Mouse (Mus musculus): ENCODE measurements around the gene Dll4.

Gene Dll4

GRCm38 (mm10) chr2:119325568-119326143 lies at the start of gene Dll4:
Gene Dll4, plus strand, starts transcription at chr2:119325784.
- DNase-seq (ENCODE audit: low read depth, low spot score), result peak; percentile 53

- no peak for DNase-seq (ENCODE audit: low read depth, low spot score)
These were observed 48.7 kb upstream of the Dll4 start for GRCm38 (mm10) chr2:119276926-119277325.

GRCm38 (mm10) chr2:119277810-119278209 lies 47.8 kb upstream of the Dll4 start:
- DNase-seq (ENCODE audit: low read depth, low spot score), result no peak

- DNase-seq (ENCODE audit: low read depth, low spot score), result no peak
These were observed 43.6 kb upstream of the Dll4 start for GRCm38 (mm10) chr2:119281899-119282565.

- DNase-seq (ENCODE audit: low read depth, low spot score), result no peak
These were observed 38.2 kb upstream of the Dll4 start for GRCm38 (mm10) chr2:119287372-119287771.

- DNase-seq (ENCODE audit: low read depth, low spot score), result peak; percentile 98
These were observed 37.2 kb upstream of the Dll4 start, which contains the start of gene Vps18 for GRCm38 (mm10) chr2:119288270-119288882. Gene Vps18, plus strand, starts transcription at chr2:119288740.

- no peak for DNase-seq (ENCODE audit: low read depth, low spot score)
These were observed 36.6 kb upstream of the Dll4 start for GRCm38 (mm10) chr2:119289014-119289416.

- DNase-seq (ENCODE audit: low read depth, low spot score), result no peak
These were observed 33.3 kb upstream of the Dll4 start for GRCm38 (mm10) chr2:119292281-119292680.

GRCm38 (mm10) chr2:119292852-119293251 lies 32.7 kb upstream of the Dll4 start:
- no peak for DNase-seq (ENCODE audit: low read depth, low spot score)

GRCm38 (mm10) chr2:119293311-119293710 lies 32.3 kb upstream of the Dll4 start:
- no peak for DNase-seq (ENCODE audit: low read depth, low spot score)

- no peak for DNase-seq (ENCODE audit: low read depth, low spot score)
These were observed 31.7 kb upstream of the Dll4 start for GRCm38 (mm10) chr2:119293776-119294390.

- DNase-seq (ENCODE audit: low read depth, low spot score), result no peak
These were observed 31.2 kb upstream of the Dll4 start for GRCm38 (mm10) chr2:119294411-119294810.

- no peak for DNase-seq (ENCODE audit: low read depth, low spot score)
These were observed 28.8 kb upstream of the Dll4 start for GRCm38 (mm10) chr2:119296756-119297155.

- no peak for DNase-seq (ENCODE audit: low read depth, low spot score)
These were observed 28.1 kb upstream of the Dll4 start for GRCm38 (mm10) chr2:119297506-119297905.

GRCm38 (mm10) chr2:119298330-119298729 lies 27.3 kb upstream of the Dll4 start:
- peak; percentile 49 for DNase-seq (ENCODE audit: low read depth, low spot score)

- DNase-seq (ENCODE audit: low read depth, low spot score), result no peak
These were observed 26.7 kb upstream of the Dll4 start for GRCm38 (mm10) chr2:119298839-119299238.

GRCm38 (mm10) chr2:119299981-119300818 lies 25.4 kb upstream of the Dll4 start:
- DNase-seq (ENCODE audit: low read depth, low spot score), result peak; percentile 88

GRCm38 (mm10) chr2:119300819-119301493 lies 24.6 kb upstream of the Dll4 start:
- no peak for DNase-seq (ENCODE audit: low read depth, low spot score)

- no peak for DNase-seq (ENCODE audit: low read depth, low spot score)
These were observed 22.7 kb upstream of the Dll4 start for GRCm38 (mm10) chr2:119302876-119303275.

GRCm38 (mm10) chr2:119304391-119304790 lies 21.2 kb upstream of the Dll4 start:
- no peak for DNase-seq (ENCODE audit: low read depth, low spot score)

GRCm38 (mm10) chr2:119304798-119305208 lies 20.8 kb upstream of the Dll4 start:
- no peak for DNase-seq (ENCODE audit: low read depth, low spot score)

All from mesoderm, embryonic 11.5 days (tissue).